8 mouse cellular contexts compared by ENCODE assay signal in the genomic region with DNA sequence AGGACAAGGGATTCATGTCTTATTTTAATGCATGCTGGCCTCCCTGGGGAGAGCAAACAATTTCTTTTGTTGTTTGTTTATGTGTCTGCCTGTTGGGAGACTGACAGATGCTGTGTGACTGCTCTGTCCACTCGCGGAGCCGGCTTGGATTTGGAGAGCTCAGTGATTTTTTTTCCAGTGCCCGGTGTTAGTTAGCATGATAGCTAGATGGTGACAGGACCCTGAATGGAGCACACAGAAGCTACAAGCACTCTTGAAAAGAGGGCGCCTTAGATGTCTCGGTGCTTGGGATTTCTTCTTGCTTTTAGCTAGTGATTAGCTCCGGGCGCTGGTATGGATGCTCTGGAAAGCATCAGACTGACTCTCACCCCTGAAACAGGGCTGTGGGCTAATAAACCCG.
DNase-seq lines count a peak whose midpoint lies in the region; ATAC-seq and TF ChIP-seq lines count a peak whose summit lies in the region.
"Had no signal": no experiment of that assay in that cellular context is flagged by ENCODE, and none has a peak within 500 bp of the region (broad histone marks: within the 10 kb centered on the region; RNA-seq: fewer than 3 reads in every experiment).

No protein-coding gene starts in this region.

- no peak overlapping the region for H3K9ac ChIP-seq in lung, embryonic 16.5 days (ENCODE audit: low read length)
- 0 out of 2 replicates have a peak overlapping the region, but pooled peaks have one; percentile 31 for H3K9ac ChIP-seq in embryonic facial prominence, embryonic 14.5 days (ENCODE audit: low read depth, low read length)
- H3K9ac ChIP-seq: liver, embryonic 14.5 days had no signal

- ATAC-seq in lung, embryonic 16.5 days (ENCODE audit: low read depth): no peak
- ATAC-seq in embryonic facial prominence, embryonic 14.5 days (ENCODE audit: low read depth): no peak

- no peak for TF ChIP-seq CTCF in lung, adult 2 months (IDR thresholded peaks at IDR 0.05; ENCODE audit: insufficient read depth, low read length)

- H3K27ac ChIP-seq in lung, embryonic 16.5 days (ENCODE audit: low read length): no peak overlapping the region
- H3K27ac ChIP-seq in embryonic facial prominence, embryonic 14.5 days (replicated peaks; ENCODE audit: low read depth, low read length): no peak overlapping the region
- no peak overlapping the region for H3K27ac ChIP-seq in limb, embryonic 10.5 days
- H3K27ac ChIP-seq: liver, embryonic 14.5 days had no signal

- H3K36me3 ChIP-seq in lung, embryonic 16.5 days (ENCODE audit: control insufficient read depth, insufficient read depth, low read length): no peaks in the 10 kb centered on the region
- no peaks in the 10 kb centered on the region for H3K36me3 ChIP-seq in embryonic facial prominence, embryonic 14.5 days (ENCODE audit: control insufficient read depth, insufficient read depth, low read length)
- no peaks in the 10 kb centered on the region for H3K36me3 ChIP-seq in limb, embryonic 10.5 days

- no peaks in the 10 kb centered on the region for H3K27me3 ChIP-seq in lung, embryonic 16.5 days (ENCODE audit: control insufficient read depth, insufficient read depth, low read depth, low read length)
- H3K27me3 ChIP-seq in embryonic facial prominence, embryonic 14.5 days (replicated peaks; ENCODE audit: control insufficient read depth, insufficient read depth, low read length): peaks cover 8% of the 10 kb centered on the region; the same call in 1 of the 2 replicates
- peaks cover 14% of the 10 kb centered on the region for H3K27me3 ChIP-seq in limb, embryonic 10.5 days (ENCODE audit: low read depth, poor library complexity, severe bottlenecking)

- peak overlapping the region; percentile 65; the same call in 1 of the 2 replicates for H3K4me2 ChIP-seq in lung, embryonic 16.5 days (ENCODE audit: low read depth, low read length)
- peak overlapping the region; percentile 67 for H3K4me2 ChIP-seq in embryonic facial prominence, embryonic 14.5 days (ENCODE audit: low read depth, low read length)

- peak overlapping the region; percentile 42; the same call in 1 of the 2 replicates for H3K4me3 ChIP-seq in lung, embryonic 16.5 days (ENCODE audit: low read length)
- H3K4me3 ChIP-seq in lung, adult 2 months (replicated peaks; ENCODE audit: extremely low read depth, low read depth, low read length): no peak overlapping the region
- peak overlapping the region; percentile 36 for H3K4me3 ChIP-seq in embryonic facial prominence, embryonic 14.5 days (ENCODE audit: low read depth, low read length)
- H3K4me3 ChIP-seq in limb, embryonic 10.5 days: peak overlapping the region; percentile 51

- 8% methylated on average over 9 of the region's 9 CpGs for WGBS in lung, embryonic 16.5 days
- WGBS in lung, adult 2 months: 9% methylated on average over 9 of the region's 9 CpGs
- WGBS in embryonic facial prominence, embryonic 14.5 days: 8% methylated on average over 9 of the region's 9 CpGs
- 5% methylated on average over 9 of the region's 9 CpGs for WGBS in limb, embryonic 10.5 days

- no peak for DNase-seq in lung, adult 2 months
- DNase-seq in embryonic facial prominence, embryonic 14.5 days (ENCODE audit: low spot score): no peak
- DNase-seq in limb, embryonic 10.5 days (ENCODE audit: low spot score): no peak
- peak; percentile 10 for DNase-seq in right cerebral cortex, postnatal 4 days
- no peak for DNase-seq in ovary, adult 18-20 months (ENCODE audit: low spot score)
- no peak for DNase-seq in kidney, postnatal 14 days

- no peak for TF ChIP-seq POLR2A in lung, adult 2 months (IDR thresholded peaks at IDR 0.05; ENCODE audit: borderline replicate concordance, extremely low read depth, low read depth, low read length)

- H3K4me1 ChIP-seq in lung, embryonic 16.5 days (replicated peaks; ENCODE audit: control insufficient read depth, insufficient read depth, low read length): peaks cover 6% of the 10 kb centered on the region; the same call in 1 of the 2 replicates
- no peaks in the 10 kb centered on the region; the same call in 1 of the 2 replicates for H3K4me1 ChIP-seq in lung, adult 2 months (ENCODE audit: control insufficient read depth, insufficient read depth, low read length)
- peaks cover 11% of the 10 kb centered on the region for H3K4me1 ChIP-seq in embryonic facial prominence, embryonic 14.5 days (ENCODE audit: control insufficient read depth, insufficient read depth, low read length)
- peaks cover 13% of the 10 kb centered on the region for H3K4me1 ChIP-seq in limb, embryonic 10.5 days

- no peaks in the 10 kb centered on the region for H3K9me3 ChIP-seq in lung, embryonic 16.5 days (ENCODE audit: control insufficient read depth, low read length)
- no peaks in the 10 kb centered on the region for H3K9me3 ChIP-seq in embryonic facial prominence, embryonic 14.5 days (ENCODE audit: control insufficient read depth, low read length)
- H3K9me3 ChIP-seq in limb, embryonic 10.5 days (replicated peaks): no peaks in the 10 kb centered on the region
